8 mouse cellular contexts compared by ENCODE assay signal in the genomic region with DNA sequence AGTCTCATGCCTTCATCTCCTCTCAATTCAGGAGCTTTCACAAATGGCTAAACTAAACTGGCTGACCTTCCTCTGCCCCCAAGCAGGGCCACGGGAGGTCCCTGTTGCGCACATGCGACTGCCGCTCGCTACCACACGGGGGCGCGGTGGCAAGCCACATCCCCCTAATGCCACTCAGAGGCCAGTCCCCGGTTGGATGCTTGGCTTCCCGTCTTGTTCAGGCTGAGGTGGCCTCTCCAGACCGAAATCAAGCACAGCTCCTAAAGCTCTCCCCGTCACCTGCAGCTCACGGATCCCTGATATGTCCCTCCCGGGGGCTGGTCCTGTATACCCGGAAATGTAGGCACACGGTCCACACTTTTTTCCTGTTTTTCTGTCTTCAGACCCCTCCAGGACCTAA. TPM values are rescaled to one million over a fixed set of nuclear protein-coding genes. Genes with fewer than 3 reads are reported as not detected.
DNase-seq lines count a peak whose midpoint lies in the region; ATAC-seq and TF ChIP-seq lines count a peak whose summit lies in the region.

No protein-coding gene starts in this region.

- H3K9ac ChIP-seq in forebrain, embryonic 13.5 days, result peak overlapping the region; percentile 58
- no peak overlapping the region for H3K9ac ChIP-seq in heart, postnatal 0 days (replicated peaks; ENCODE audit: low read depth, low read length)
- H3K9ac ChIP-seq in liver, embryonic 13.5 days, result 0 out of 2 replicates have a peak overlapping the region, but pooled peaks have one; percentile 29
- H3K9ac ChIP-seq in stomach, embryonic 14.5 days (replicated peaks; ENCODE audit: low read depth, low read length), result no peak overlapping the region; the same call in 1 of the 2 replicates

- no peak for TF ChIP-seq EP300 in heart, postnatal 0 days (IDR thresholded peaks at IDR 0.05; ENCODE audit: low read depth)

- H3K36me3 ChIP-seq in forebrain, embryonic 13.5 days (ENCODE audit: poor library complexity, severe bottlenecking), result no peaks in the 10 kb centered on the region
- no peaks in the 10 kb centered on the region for H3K36me3 ChIP-seq in heart, postnatal 0 days (replicated peaks; ENCODE audit: control insufficient read depth, insufficient read depth, low read length)
- no peaks in the 10 kb centered on the region for H3K36me3 ChIP-seq in liver, embryonic 13.5 days
- H3K36me3 ChIP-seq in stomach, embryonic 14.5 days (ENCODE audit: control insufficient read depth, insufficient read depth, low read length), result no peaks in the 10 kb centered on the region

- H3K4me3 ChIP-seq in forebrain, embryonic 13.5 days, result peak overlapping the region; percentile 66
- H3K4me3 ChIP-seq in heart, postnatal 0 days (ENCODE audit: low read depth, low read length), result peak overlapping the region; percentile 62
- H3K4me3 ChIP-seq in liver, embryonic 13.5 days (replicated peaks), result peak overlapping the region; percentile 59
- peak overlapping the region; percentile 63 for H3K4me3 ChIP-seq in stomach, embryonic 14.5 days (ENCODE audit: low read depth, low read length)

- peaks cover 14% of the 10 kb centered on the region for H3K27me3 ChIP-seq in forebrain, embryonic 13.5 days
- H3K27me3 ChIP-seq in heart, postnatal 0 days (ENCODE audit: control insufficient read depth, insufficient read depth, low read length), result peaks cover 42% of the 10 kb centered on the region
- peaks cover 91% of the 10 kb centered on the region for H3K27me3 ChIP-seq in liver, embryonic 13.5 days
- H3K27me3 ChIP-seq in stomach, embryonic 14.5 days (ENCODE audit: control insufficient read depth, insufficient read depth, low read length), result peaks cover 9% of the 10 kb centered on the region

- peaks cover 38% of the 10 kb centered on the region for H3K4me1 ChIP-seq in forebrain, embryonic 13.5 days
- H3K4me1 ChIP-seq in heart, postnatal 0 days (ENCODE audit: control insufficient read depth, insufficient read depth), result peaks cover 11% of the 10 kb centered on the region
- peaks cover 19% of the 10 kb centered on the region for H3K4me1 ChIP-seq in liver, embryonic 13.5 days (replicated peaks)
- peaks cover 12% of the 10 kb centered on the region; the same call in 1 of the 2 replicates for H3K4me1 ChIP-seq in stomach, embryonic 14.5 days (ENCODE audit: control insufficient read depth, insufficient read depth, low read length)

- ATAC-seq in forebrain, embryonic 13.5 days, result peak; percentile 13; the same call in 1 of the 2 replicates
- ATAC-seq in heart, postnatal 0 days (ENCODE audit: insufficient read depth, low read depth), result peak; percentile 67
- ATAC-seq in liver, embryonic 13.5 days (ENCODE audit: low read depth), result peak; percentile 39
- peak; percentile 62; the same call in 1 of the 2 replicates for ATAC-seq in stomach, embryonic 14.5 days (ENCODE audit: insufficient number of reproducible peaks, insufficient read depth, low FRiP score, low read depth)

- 1% methylated on average over 16 of the region's 16 CpGs for WGBS in forebrain, embryonic 13.5 days
- WGBS in heart, postnatal 0 days, result under 1% methylated on average over 16 of the region's 16 CpGs
- WGBS in liver, embryonic 13.5 days (ENCODE audit: insufficient replicate concordance), result 2% methylated on average over 16 of the region's 16 CpGs
- WGBS in stomach, embryonic 14.5 days, result 1% methylated on average over 16 of the region's 16 CpGs

- DNase-seq in CD4-positive, CD25-positive, alpha-beta regulatory T cell, adult 2 months (ENCODE audit: low read depth, low spot score), result peak; percentile 82
- peak; percentile 48 for DNase-seq in c-Kit-positive CD71-positive TER-119-negative erythroid progenitor cells, embryonic 14.5 days (ENCODE audit: low read depth)
- DNase-seq in heart, postnatal 0 days (ENCODE audit: low spot score), result peak; percentile 82
- DNase-seq in kidney, postnatal 25 days, result peak; percentile 89 to 91
- DNase-seq in liver, embryonic 13.5 days, result peak; percentile 62
- peak; percentile 73 to 76 for DNase-seq in natural killer cell, adult 2 months (ENCODE audit: low spot score in 2 of 2)

- H3K9me3 ChIP-seq in forebrain, embryonic 13.5 days (replicated peaks), result no peaks in the 10 kb centered on the region
- H3K9me3 ChIP-seq in heart, postnatal 0 days (replicated peaks; ENCODE audit: control insufficient read depth, low read length), result no peaks in the 10 kb centered on the region
- no peaks in the 10 kb centered on the region for H3K9me3 ChIP-seq in liver, embryonic 13.5 days (replicated peaks)
- no peaks in the 10 kb centered on the region for H3K9me3 ChIP-seq in stomach, embryonic 14.5 days (ENCODE audit: control insufficient read depth, low read depth, low read length)

- peak; percentile 98 for TF ChIP-seq CTCF in heart, postnatal 0 days (IDR thresholded peaks at IDR 0.05; ENCODE audit: low read depth)

- peak overlapping the region; percentile 78 for H3K27ac ChIP-seq in forebrain, embryonic 13.5 days
- H3K27ac ChIP-seq in heart, postnatal 0 days (ENCODE audit: low read depth), result peak overlapping the region; percentile 39; the same call in 1 of the 2 replicates
- no peak overlapping the region for H3K27ac ChIP-seq in liver, embryonic 13.5 days
- H3K27ac ChIP-seq in stomach, embryonic 14.5 days (ENCODE audit: low read length), result no peak overlapping the region

- peak overlapping the region; percentile 98 for H3K4me2 ChIP-seq in forebrain, embryonic 13.5 days
- H3K4me2 ChIP-seq in heart, postnatal 0 days (ENCODE audit: low read depth, low read length), result peak overlapping the region; percentile 98
- peak overlapping the region; percentile 86 for H3K4me2 ChIP-seq in liver, embryonic 13.5 days
- peak overlapping the region; percentile 86 for H3K4me2 ChIP-seq in stomach, embryonic 14.5 days (replicated peaks; ENCODE audit: low read depth, low read length)

RNA-seq across cellular contexts. Expression of a gene that starts 1.1 kb away (rescaled TPM):
- 23.1 and 26.3 TPM in 2 replicates for polyA plus RNA-seq in forebrain, embryonic 13.5 days (2015; fragmentation: Nextera tagmentation; extraction: Ambion mirVana)
- total RNA-seq in heart, postnatal 0 days (2014; rRNA removed; ENCODE audit: low replicate concordance), result 1.0 and 3.6 TPM in 2 replicates
- polyA plus RNA-seq in heart, postnatal 0 days (2015; fragmentation: Nextera tagmentation; extraction: Ambion mirVana), result 3.0 and 3.1 TPM in 2 replicates
- 0.30 and 0.41 TPM in 2 replicates for polyA plus RNA-seq in liver, embryonic 13.5 days (2015; fragmentation: Nextera tagmentation; extraction: Ambion mirVana)
- 6.5 and 8.7 TPM in 2 replicates for polyA plus RNA-seq in stomach, embryonic 14.5 days (2014; fragmentation: Nextera tagmentation; extraction: Ambion mirVana)

RNA-seq across cellular contexts. Expression of a gene that starts 27.0 kb away (rescaled TPM):
- polyA plus RNA-seq in forebrain, embryonic 13.5 days (2015; fragmentation: Nextera tagmentation; extraction: Ambion mirVana), result 2.5 and 2.7 TPM in 2 replicates
- 0.70 and 5.0 TPM in 2 replicates for total RNA-seq in heart, postnatal 0 days (2014; rRNA removed; ENCODE audit: low replicate concordance)
- polyA plus RNA-seq in heart, postnatal 0 days (2015; fragmentation: Nextera tagmentation; extraction: Ambion mirVana), result 0.58 and 0.61 TPM in 2 replicates
- not detected in 2 replicates for polyA plus RNA-seq in liver, embryonic 13.5 days (2015; fragmentation: Nextera tagmentation; extraction: Ambion mirVana)
- polyA plus RNA-seq in stomach, embryonic 14.5 days (2014; fragmentation: Nextera tagmentation; extraction: Ambion mirVana), result 0.69 and 0.72 TPM in 2 replicates

RNA-seq across cellular contexts. Expression of a gene that starts 37.7 kb away (rescaled TPM):
- 54.5 and 71.4 TPM in 2 replicates for polyA plus RNA-seq in forebrain, embryonic 13.5 days (2015; fragmentation: Nextera tagmentation; extraction: Ambion mirVana)
- 69.3 and 80.6 TPM in 2 replicates for total RNA-seq in heart, postnatal 0 days (2014; rRNA removed; ENCODE audit: low replicate concordance)
- polyA plus RNA-seq in heart, postnatal 0 days (2015; fragmentation: Nextera tagmentation; extraction: Ambion mirVana), result 61.3 and 65.2 TPM in 2 replicates
- polyA plus RNA-seq in liver, embryonic 13.5 days (2015; fragmentation: Nextera tagmentation; extraction: Ambion mirVana), result 5.3 and 5.5 TPM in 2 replicates
- polyA plus RNA-seq in stomach, embryonic 14.5 days (2014; fragmentation: Nextera tagmentation; extraction: Ambion mirVana), result 68.6 and 75.8 TPM in 2 replicates

RNA-seq across cellular contexts. Expression of a gene that starts 57.8 kb away (rescaled TPM):
- 16.2 and 17.4 TPM in 2 replicates for polyA plus RNA-seq in forebrain, embryonic 13.5 days (2015; fragmentation: Nextera tagmentation; extraction: Ambion mirVana)
- total RNA-seq in heart, postnatal 0 days (2014; rRNA removed; ENCODE audit: low replicate concordance), result 44.7 and 56.2 TPM in 2 replicates
- polyA plus RNA-seq in heart, postnatal 0 days (2015; fragmentation: Nextera tagmentation; extraction: Ambion mirVana), result 6.9 and 7.8 TPM in 2 replicates
- 2.3 and 2.6 TPM in 2 replicates for polyA plus RNA-seq in liver, embryonic 13.5 days (2015; fragmentation: Nextera tagmentation; extraction: Ambion mirVana)
- 8.9 and 10.2 TPM in 2 replicates for polyA plus RNA-seq in stomach, embryonic 14.5 days (2014; fragmentation: Nextera tagmentation; extraction: Ambion mirVana)

Comparison
In these comparisons a context has a peak if more than half of its experiments do, and no peak if none do; other contexts are left out.
1. ATAC-seq: peak in every context shown above with its lines; median percentile 67 in heart, postnatal 0 days; 62 in stomach, embryonic 14.5 days; 39 in liver, embryonic 13.5 days; 13 in forebrain, embryonic 13.5 days.
2. H3K27ac ChIP-seq: peak in forebrain, embryonic 13.5 days (single experiment) and heart, postnatal 0 days (single experiment); none in liver, embryonic 13.5 days (single experiment) and stomach, embryonic 14.5 days (single experiment).
3. H3K9ac ChIP-seq: peak in forebrain, embryonic 13.5 days (single experiment) and liver, embryonic 13.5 days (single experiment); none in heart, postnatal 0 days (single experiment) and stomach, embryonic 14.5 days (single experiment).
4. Peak in every context shown above with its lines, with median percentiles within 50 percentile points of each other: DNase-seq, H3K4me2 ChIP-seq and H3K4me3 ChIP-seq.